Mouse (Mus musculus) G1E (cell line): Measurements from ENCODE around the gene Adk.

Experiments used
- CTCF ChIP-seq: IDR thresholded peaks from 2 replicates; pipeline ENCODE4 v1.5.1; 2012; ENCODE audit warnings: low read depth, low read length, inconsistent platforms, mixed read lengths
- GATA1 ChIP-seq: IDR thresholded peaks from 2 replicates; pipeline ENCODE4 v1.6.1; 2012; ENCODE audit warnings: borderline replicate concordance, low read length, inconsistent platforms, mixed read lengths
- TAL1 ChIP-seq: conservative IDR thresholded peaks from 2 replicates; pipeline ENCODE4 v1.6.1; 2012; ENCODE audit warnings: low read depth, low read length, inconsistent platforms, mixed read lengths

DNA sequence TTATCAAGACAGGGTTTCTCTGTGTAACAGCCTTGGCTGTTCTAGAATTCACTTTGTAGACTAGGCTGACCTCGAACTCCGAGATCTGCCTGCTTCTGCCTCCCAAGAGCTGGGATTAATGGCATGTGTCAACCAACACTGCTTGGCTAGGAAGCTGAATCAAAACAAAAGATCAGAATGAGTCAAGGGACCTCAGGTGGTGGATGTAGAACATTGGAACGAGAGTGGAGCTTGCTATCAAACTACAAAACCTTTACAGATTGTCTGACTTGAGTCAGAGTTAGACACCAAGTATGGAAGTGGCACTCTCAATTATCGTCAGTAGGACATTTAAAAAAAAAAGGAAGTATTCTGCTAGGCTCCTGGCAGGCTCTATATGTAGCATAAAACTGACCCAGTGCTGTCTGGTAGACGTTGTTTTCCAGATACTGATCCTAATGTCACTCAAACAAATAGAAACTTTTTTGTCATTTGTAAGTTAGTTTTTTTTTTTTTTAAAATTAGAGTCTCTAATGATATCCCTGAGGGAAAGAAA, 38.5 kb upstream of the Adk start:
- TF ChIP-seq GATA1 = no peak
- no peak for TF ChIP-seq CTCF
- TF ChIP-seq TAL1 = no peak
